Mouse (Mus musculus) CH12F3 (cell line): ENCODE data around the gene Nr2c2.
"Not testable (repeated sequence)": the region's sequence is repeated elsewhere in the genome, so short reads cannot be mapped to it uniquely, and the experiment has no call there.

ENCODE experiments used
- in situ Hi-C: fragments of 300-500 bp; cut with MboI; formaldehyde crosslinking; loops from 2 replicates; pipeline ENCODE4 v1.14.3; 2020; ENCODE audit warnings: low sequenced_read_pairs

Gene Nr2c2

GRCm38 (mm10) chr6:92091130-92091591 lies at the start of gene Nr2c2:
Gene Nr2c2, plus strand, starts transcription at chr6:92091390.
- in situ Hi-C loops = loop anchor here (10.0 kb wide), 1 partner anchor 94 kb away; the partner anchor contains the start of gene Mrps25

GRCm38 (mm10) chr6:92042055-92042454 lies 49.1 kb upstream of the Nr2c2 start:
- in situ Hi-C loops = no loop called here

DNA sequence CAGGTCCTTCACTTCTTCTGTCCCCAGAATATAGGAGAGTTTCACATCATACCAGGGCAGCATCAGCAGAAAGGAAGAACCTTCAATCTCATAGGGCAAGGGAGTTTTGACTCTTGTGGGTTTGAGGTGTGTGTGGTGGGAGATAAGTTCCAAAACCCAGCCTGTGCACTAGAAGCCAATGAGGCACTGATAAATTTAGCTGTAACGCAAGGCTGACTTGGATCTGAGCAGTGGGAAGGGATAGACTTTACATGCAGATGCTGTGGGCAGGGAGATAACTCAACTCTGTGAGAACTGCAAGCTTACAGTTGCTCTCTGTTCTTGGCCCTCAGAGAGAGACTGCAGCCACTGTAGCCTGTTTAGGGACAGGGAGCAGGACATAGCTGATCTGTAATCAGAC lies 48.3 kb upstream of the Nr2c2 start:
- in situ Hi-C loops = no loop called here

DNA sequence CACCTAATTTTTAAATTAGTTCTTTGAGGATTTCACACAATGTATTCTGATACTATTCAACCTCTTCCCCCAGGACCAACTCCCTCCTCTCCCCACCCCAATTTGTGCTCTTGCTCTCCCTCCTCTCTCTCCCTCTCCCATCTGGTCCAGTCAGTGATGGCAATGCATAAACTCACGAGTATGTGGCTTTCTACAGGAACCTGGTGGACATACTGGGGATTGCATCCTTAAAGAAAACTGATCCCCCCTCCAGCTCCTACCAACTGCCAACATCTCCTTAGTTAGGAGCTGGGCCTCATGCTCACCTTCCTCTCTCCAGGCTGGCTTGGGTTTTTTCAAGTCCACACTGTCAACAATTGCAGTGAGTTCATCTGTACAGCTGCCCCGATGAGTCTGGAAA lies 33.4 kb upstream of the Nr2c2 start:
- in situ Hi-C loops = loop anchor here (25.0 kb wide), 1 partner anchor 270 kb away; no protein-coding TSS in a partner anchor

- in situ Hi-C loops = loop anchor here (10.0 to 25.0 kb wide), 2 partner anchors 157 to 274 kb away; partner anchors contain the start of gene 4930590J08Rik
These were observed 29.5 kb upstream of the Nr2c2 start for GRCm38 (mm10) chr6:92061725-92062124.

DNA sequence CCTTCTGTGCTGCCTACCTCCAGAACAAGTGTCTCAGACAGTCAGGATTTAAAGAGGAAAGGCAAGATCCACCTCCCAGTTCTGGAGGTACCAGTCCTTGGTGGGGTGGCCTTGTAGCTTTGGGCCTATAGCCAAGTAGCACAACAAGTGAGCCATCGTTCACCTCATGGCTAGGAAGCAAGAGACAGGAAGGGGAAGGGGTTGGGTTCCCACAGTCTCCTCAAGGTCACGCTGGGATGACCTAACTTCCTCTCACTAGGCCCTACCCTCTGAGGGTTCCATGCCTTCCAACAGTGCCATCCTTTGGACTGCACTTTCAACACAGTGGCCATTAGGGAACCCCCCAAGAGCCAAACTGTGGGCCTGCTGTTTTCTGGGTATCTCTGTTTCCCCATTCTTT lies 27.7 kb upstream of the Nr2c2 start:
- in situ Hi-C loops = loop anchor here (10.0 to 25.0 kb wide), 2 partner anchors 159 to 276 kb away; partner anchors contain the start of gene 4930590J08Rik

DNA sequence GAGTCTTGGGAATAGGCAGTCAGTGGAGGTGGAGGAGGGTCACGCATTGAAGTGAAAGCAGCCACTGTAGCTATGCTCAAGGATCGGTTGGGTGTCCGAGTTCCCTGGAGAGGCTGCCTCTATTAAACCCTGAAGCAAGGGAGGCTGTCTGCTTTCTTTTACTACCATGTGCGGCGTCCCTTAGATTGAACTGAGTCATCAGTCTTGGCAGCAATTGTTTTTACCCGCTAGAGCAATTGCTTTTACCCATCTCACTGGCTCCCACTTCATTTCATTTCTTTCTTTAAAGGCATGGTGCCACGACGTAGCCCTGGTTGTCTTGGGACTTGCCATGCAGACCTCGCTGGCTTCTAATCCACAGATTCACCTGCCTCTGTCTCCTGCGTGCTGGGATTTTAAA lies 27.1 kb upstream of the Nr2c2 start:
- in situ Hi-C loops = loop anchor here (10.0 to 25.0 kb wide), 2 partner anchors 159 to 277 kb away; partner anchors contain the start of gene 4930590J08Rik

DNA sequence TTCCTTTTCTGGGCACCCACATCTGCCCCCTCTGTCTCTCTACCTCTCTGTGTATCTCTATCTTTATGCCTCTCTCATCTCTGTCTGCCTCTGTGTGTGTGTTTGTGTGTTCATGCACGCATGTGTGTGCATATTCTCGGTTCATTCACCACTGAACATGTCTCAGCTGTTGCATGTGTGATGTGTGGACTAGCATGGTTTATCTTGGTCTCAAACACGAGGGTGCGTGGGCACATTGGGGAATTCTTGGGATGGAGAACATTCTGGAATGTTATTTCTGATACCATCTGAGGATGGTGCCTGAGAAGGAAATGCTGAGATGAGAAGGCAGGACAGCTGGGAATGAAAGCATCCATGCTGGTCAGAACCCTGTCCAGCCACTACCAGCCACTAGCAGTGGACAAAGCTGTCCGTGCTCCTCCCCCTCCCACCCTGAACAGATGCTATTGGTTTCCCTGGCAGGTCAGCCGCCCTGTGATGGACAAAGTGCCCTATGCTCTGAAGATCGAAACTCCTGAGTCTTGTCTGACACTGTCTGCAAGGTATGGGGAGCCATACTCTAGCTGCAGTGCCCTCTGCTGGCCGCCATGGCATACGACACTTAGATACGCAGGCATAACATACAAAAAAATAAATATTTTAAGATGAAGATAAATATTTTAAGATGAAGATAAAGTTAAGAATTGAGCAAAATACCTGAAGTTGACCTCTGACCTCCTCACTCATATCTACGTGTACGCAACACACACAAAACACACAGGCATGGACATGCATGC lies 25.3 kb upstream of the Nr2c2 start:
- in situ Hi-C loops = loop anchor here (10.0 to 25.0 kb wide), 2 partner anchors 161 to 279 kb away; partner anchors contain the start of gene 4930590J08Rik

DNA sequence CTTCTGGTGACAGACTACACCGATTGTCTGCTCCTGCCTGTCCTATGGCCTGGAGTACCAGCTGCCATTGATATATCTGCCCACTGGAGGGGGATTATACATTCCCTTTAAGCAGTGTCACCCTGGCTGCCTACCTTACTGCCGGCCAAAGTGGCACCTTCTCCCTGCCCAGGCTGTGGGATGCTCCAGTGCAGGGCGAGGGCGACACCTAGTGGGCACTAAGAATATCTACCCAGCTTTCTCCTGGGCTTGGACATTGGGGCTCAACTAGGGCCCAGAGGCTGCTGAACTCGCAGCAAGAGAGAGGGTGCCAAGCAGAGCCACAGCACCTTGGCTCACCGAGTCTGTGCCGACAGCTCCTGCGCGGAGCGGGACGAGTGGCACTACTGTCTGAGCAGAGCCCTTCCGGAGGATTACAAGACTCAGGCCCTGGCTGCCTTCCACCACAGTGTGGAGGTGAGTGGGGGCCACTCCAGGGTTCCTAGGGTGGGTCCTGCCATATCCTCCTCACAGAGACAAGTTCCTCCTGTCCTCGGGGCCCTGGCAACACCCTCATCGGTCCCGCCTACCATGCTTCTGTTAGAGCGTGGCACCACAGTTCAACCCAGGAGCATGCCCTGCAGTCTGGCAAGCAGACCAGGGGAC lies 23.9 kb upstream of the Nr2c2 start:
- in situ Hi-C loops = loop anchor here (10.0 to 25.0 kb wide), 2 partner anchors 162 to 280 kb away; partner anchors contain the start of gene 4930590J08Rik

- in situ Hi-C loops = loop anchor here (25.0 kb wide), 1 partner anchor 284 kb away; no protein-coding TSS in a partner anchor
These were observed 19.9 kb upstream of the Nr2c2 start for GRCm38 (mm10) chr6:92071121-92071839.

GRCm38 (mm10) chr6:92080730-92081129 lies 10.5 kb upstream of the Nr2c2 start:
- in situ Hi-C loops = no loop called here

GRCm38 (mm10) chr6:92082756-92083155 lies 8.4 kb upstream of the Nr2c2 start:
- in situ Hi-C loops = no loop called here

DNA sequence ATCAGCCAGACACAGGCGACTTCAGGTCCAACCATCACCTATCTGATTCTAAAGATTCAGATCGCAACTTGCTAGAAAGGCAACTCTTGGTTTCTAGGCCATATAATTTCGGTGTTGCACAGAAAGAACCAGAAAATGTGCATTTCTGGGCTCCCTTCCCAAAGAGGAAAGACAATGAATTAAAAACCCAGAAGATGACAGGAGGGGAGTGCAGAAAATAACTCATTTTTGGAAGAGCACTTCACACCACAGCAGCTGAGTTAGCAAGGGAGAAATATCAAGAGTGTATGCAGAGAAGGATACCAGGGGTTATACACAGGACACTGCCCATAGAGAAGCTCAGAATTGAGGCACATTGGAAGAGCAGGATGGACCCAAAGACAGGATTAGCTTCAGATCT lies 6.3 kb upstream of the Nr2c2 start:
- in situ Hi-C loops = no loop called here

GRCm38 (mm10) chr6:92089141-92089540 lies 2.0 kb upstream of the Nr2c2 start:
- in situ Hi-C loops = not testable (repeated sequence)

DNA sequence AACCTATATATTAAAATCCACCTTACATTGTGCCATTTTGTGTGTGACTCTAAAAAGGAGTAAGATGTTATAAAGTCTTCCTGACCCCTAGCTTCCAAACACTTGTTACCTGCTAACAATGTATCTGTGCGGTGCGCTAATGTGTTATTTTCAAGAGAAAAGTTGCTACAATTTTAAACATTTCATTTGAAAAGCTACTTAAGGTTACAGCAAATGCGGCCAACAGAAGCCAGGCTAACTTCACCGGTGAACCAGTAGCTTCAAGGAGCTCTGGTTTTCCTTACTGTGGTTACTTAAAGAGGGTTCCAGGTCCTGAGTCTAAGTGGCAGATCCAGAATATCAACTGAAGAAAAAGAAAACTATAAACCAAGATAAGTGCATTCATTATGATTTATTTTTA lies 1.2 kb upstream of the Nr2c2 start:
- in situ Hi-C loops = loop anchor here (10.0 kb wide), 1 partner anchor 95 kb away; the partner anchor contains the start of gene Mrps25

DNA sequence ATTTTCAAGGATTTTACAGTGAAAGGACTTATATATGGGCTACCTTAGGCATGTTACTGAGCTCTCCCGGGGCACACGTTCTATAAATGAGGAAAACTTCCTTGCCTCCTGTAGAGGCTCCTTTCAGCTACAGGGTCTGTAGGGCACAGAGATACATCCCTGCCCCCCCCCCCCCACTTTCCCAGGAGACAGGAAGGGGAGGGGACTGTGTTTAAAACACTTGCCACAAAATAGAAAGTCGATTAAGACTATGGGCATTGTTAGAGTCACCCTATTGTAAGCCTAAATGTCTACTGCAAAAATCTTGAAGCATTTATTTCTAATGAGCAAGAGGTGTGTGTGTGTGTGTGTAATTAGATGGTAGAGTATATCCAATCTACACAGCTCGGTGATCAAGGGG lies 693 bp upstream of the Nr2c2 start:
- in situ Hi-C loops = loop anchor here (10.0 kb wide), 1 partner anchor 94 kb away; the partner anchor contains the start of gene Mrps25

DNA sequence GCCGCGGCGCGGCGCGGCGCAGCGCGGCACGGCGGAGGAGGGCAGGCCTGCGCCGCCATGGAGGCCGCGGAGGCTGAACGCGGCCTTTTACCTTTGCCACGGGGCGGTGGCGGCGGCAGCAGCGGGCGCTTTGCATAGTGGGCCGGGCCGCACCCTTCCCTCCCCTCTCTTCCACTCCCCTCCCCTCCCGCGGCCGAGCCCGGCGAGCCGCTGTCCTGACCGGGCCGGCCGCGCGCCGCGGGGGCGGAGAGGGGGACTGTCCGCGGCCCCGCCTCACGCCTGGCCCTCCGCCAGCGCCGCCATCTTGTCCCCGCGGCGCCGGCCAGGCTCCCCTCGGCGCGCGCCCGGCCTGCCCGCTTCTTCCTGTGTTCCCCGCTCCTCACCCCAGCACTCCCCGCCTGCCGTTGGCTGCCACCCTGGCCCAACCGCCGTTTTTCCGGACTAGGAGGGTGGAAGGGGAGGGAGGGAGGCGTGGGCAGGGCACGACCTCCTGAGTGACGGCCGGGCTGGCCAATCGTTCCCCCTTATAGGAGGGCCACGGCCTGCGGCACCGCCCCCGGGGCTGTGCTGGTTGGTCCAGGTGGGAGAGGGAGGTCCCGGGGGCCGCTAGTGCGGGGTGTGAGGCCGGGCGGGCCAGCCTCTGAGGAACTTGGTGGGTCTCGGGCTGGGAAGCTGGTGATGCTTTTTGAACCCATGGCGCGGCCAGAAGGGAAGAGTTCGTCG lies 738 bp downstream of the Nr2c2 start:
- in situ Hi-C loops = loop anchor here (10.0 kb wide), 1 partner anchor 93 kb away; the partner anchor contains the start of gene Mrps25

- in situ Hi-C loops = loop anchor here (10.0 kb wide), 1 partner anchor 92 kb away; the partner anchor contains the start of gene Mrps25
These were observed 1.5 kb downstream of the Nr2c2 start for GRCm38 (mm10) chr6:92092737-92093136.

- in situ Hi-C loops = loop anchor here (10.0 kb wide), 1 partner anchor 91 kb away; the partner anchor contains the start of gene Mrps25
These were observed 2.7 kb downstream of the Nr2c2 start for GRCm38 (mm10) chr6:92093869-92094268.
